Mouse (Mus musculus) megakaryocyte, embryonic 14.5 days (primary cell): ENCODE data around the gene Iqch.

Experiments
- FLI1 ChIP-seq: IDR thresholded peaks from 2 replicates; pipeline ENCODE4 v1.6.1; 2012; ENCODE audit warnings: low read length, inconsistent platforms, mixed read lengths
- GATA1 ChIP-seq: IDR thresholded peaks from 3 replicates; pipeline ENCODE4 v1.6.1; 2012; ENCODE audit warnings: mixed read lengths, low read length, inconsistent platforms, borderline replicate concordance

GRCm38 (mm10) chr9:63648520-63648918 lies 46.2 kb upstream of the Iqch start:
- TF ChIP-seq GATA1 (no peak), FLI1 (no peak)
